Mouse (Mus musculus) heart, adult 2 months (tissue): ENCODE results near the gene Padi1.

Experiments used
- EP300 ChIP-seq: fragments of 200-500 bp; IDR thresholded peaks from 2 replicates; pipeline ENCODE4 v1.6.1; 2011; ENCODE audit warnings: low read depth, low read length, control low read depth; ENCODE audit not compliant: insufficient read depth
- POLR2A ChIP-seq: fragments of 200-500 bp; IDR thresholded peaks from 2 replicates; pipeline ENCODE4 v1.6.1; 2011; ENCODE audit warnings: mild to moderate bottlenecking, low read depth, low read length, control low read depth; ENCODE audit not compliant: insufficient read depth

GRCm38 (mm10) chr4:140859291-140859690 is 13.7 kb upstream of the Padi1 start:
- TF ChIP-seq EP300 (no peak), POLR2A (no peak)
